Mouse (Mus musculus) ES-E14 (cell line): Measurements from ENCODE around the gene Mafb. TPM values are rescaled to one million over a fixed set of nuclear protein-coding genes. Genes with fewer than 3 reads are reported as not detected.

ENCODE experiments used
- DNase-seq: peaks from one replicate; pipeline ENCODE4 v3.0.0-alpha.2; 2013; ENCODE audit warnings: low read depth, low spot score
- H3K27ac ChIP-seq: 2 replicates; pipeline ENCODE4 v1.5.1; 2012; ENCODE audit warnings: low read depth, mild to moderate bottlenecking, low read length, moderate library complexity, mixed read lengths; ENCODE audit not compliant: poor library complexity, insufficient read depth, severe bottlenecking
- H3K36me3 ChIP-seq: 2 replicates; pipeline ENCODE4 v1.6.1; 2012; ENCODE audit warnings: mild to moderate bottlenecking, low read length, moderate library complexity, mixed read lengths; ENCODE audit not compliant: control insufficient read depth, poor library complexity, insufficient read depth, severe bottlenecking
- H3K4me1 ChIP-seq, 2 experiments: fragments of 150-350 bp in 1 of 2; sonication (generic) in 1 of 2; 2 replicates each; pipeline ENCODE4 v1.6.1; 2012; ENCODE audit warnings: low read length in 2 of 2, mild to moderate bottlenecking in 1 of 2, mixed read lengths in 1 of 2; ENCODE audit not compliant: control insufficient read depth in 2 of 2, insufficient read depth in 2 of 2, poor library complexity in 1 of 2
- H3K4me3 ChIP-seq, 2 experiments: fragments of 150-350 bp in 1 of 2; sonication (generic) in 1 of 2; 2 replicates each; pipeline ENCODE4 v1.5.1; 2012; ENCODE audit warnings: low read length in 2 of 2, low read depth in 1 of 2, mild to moderate bottlenecking in 1 of 2, mixed read lengths in 1 of 2; ENCODE audit not compliant: insufficient read depth in 1 of 2, poor library complexity in 1 of 2, severe bottlenecking in 1 of 2
- H3K9ac ChIP-seq: 2 replicates; pipeline ENCODE4 v1.6.1; 2012; ENCODE audit warnings: low read depth, mild to moderate bottlenecking, low read length, mixed read lengths; ENCODE audit not compliant: poor library complexity, insufficient read depth, severe bottlenecking
- H3K9me3 ChIP-seq: fragments of 150-350 bp; sonication (generic); 2 replicates; pipeline ENCODE4 v1.6.1; 2012; ENCODE audit warnings: low read depth, mild to moderate bottlenecking, low read length; ENCODE audit not compliant: control insufficient read depth, insufficient read depth
- CHD2 ChIP-seq: IDR thresholded peaks from 2 replicates; pipeline ENCODE4 v1.6.1; 2014; ENCODE audit warnings: mild to moderate bottlenecking, low read depth, low read length, inconsistent platforms
- HCFC1 ChIP-seq: IDR thresholded peaks from 2 replicates; pipeline ENCODE4 v1.6.1; 2012; ENCODE audit warnings: low read length, inconsistent platforms, borderline replicate concordance; ENCODE audit not compliant: insufficient read depth
- MAFK ChIP-seq: IDR thresholded peaks from 2 replicates; pipeline ENCODE4 v1.6.1; 2014; ENCODE audit warnings: mild to moderate bottlenecking, low read depth, low read length, inconsistent platforms; ENCODE audit not compliant: insufficient read depth
- ZC3H11A ChIP-seq: IDR thresholded peaks from 2 replicates; pipeline ENCODE4 v1.6.1; 2012; ENCODE audit warnings: low read depth, mild to moderate bottlenecking, inconsistent platforms, low read length, borderline replicate concordance
- ZNF384 ChIP-seq: IDR thresholded peaks from 2 replicates; pipeline ENCODE4 v1.6.1; 2012; ENCODE audit warnings: low read depth, low read length, inconsistent platforms
- in situ Hi-C, 2 experiments: fragments of 600-800 bp; cut with MboI; formaldehyde crosslinking; loops; one replicate each; pipeline ENCODE4 v1.15.1; 2025; ENCODE audit warnings: low sequenced_read_pairs in 2 of 2, inconsistent platforms in 1 of 2; ENCODE audit not compliant: unreplicated experiment in 2 of 2
- total RNA-seq: library from RNA; depleted of rRNA; stranded (reverse); fragments of 300-350 nt; gene quantifications from 2 replicates; pipeline ENCODE4 v1.2.3, GENCODE M21; 2012

Mafb gene
- total RNA-seq, 1 experiment: 0.45 TPM

DNA sequence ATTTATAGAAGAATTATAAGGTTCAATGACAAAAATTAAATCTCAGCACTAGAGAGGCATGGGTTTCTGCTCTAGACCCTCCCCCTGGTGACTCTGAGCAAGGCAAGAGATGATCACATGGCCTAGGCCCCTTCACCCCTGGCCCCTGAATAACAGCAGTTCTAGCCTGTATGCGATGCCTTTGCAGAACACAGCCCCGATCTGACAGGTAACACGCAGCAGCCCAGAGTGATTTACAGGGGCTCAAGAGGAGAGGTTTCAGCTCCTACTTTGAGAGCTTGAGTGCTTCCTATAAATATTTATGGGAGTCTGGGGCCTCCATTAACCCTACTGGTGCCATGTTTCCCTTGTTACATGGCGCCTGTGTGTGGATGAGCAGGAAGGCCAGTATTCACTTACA is 9.4 kb downstream of the Mafb start:
- H3K27ac ChIP-seq: no peak overlapping the region
- H3K36me3 ChIP-seq: no peaks in the 10 kb centered on the region
- H3K9ac ChIP-seq: no peak overlapping the region
- no peak for TF ChIP-seq CHD2
- no peaks in the 10 kb centered on the region for H3K9me3 ChIP-seq
- H3K4me1 ChIP-seq: peaks cover 0 to 12% of the 10 kb centered on the region in 2 experiments; a peak in 1 of 4 replicates
- no peak for DNase-seq
- in situ Hi-C loops: no loop called here
- H3K4me3 ChIP-seq: no peak overlapping the region

GRCm38 (mm10) chr2:160356132-160356531 is 10.7 kb downstream of the Mafb start:
- H3K4me1 ChIP-seq: peaks cover 0 to 19% of the 10 kb centered on the region in 2 experiments; a peak in 1 of 4 replicates
- H3K9ac ChIP-seq: no peak overlapping the region
- no peaks in the 10 kb centered on the region for H3K36me3 ChIP-seq
- DNase-seq: no peak
- H3K9me3 ChIP-seq: no peaks in the 10 kb centered on the region
- H3K27ac ChIP-seq: no peak overlapping the region
- no peak for TF ChIP-seq MAFK
- TF ChIP-seq ZNF384: no peak
- no peak for TF ChIP-seq CHD2
- no peak overlapping the region for H3K4me3 ChIP-seq
- in situ Hi-C loops: no loop called here

GRCm38 (mm10) chr2:160354319-160354718 is 12.5 kb downstream of the Mafb start:
- H3K27ac ChIP-seq: no peak overlapping the region
- in situ Hi-C loops: no loop called here
- peaks cover 0 to 28% of the 10 kb centered on the region in 2 experiments; a peak in 2 of 4 replicates for H3K4me1 ChIP-seq
- H3K36me3 ChIP-seq: no peaks in the 10 kb centered on the region
- TF ChIP-seq CHD2 (no peak), ZC3H11A (no peak), ZNF384 (no peak), HCFC1 (no peak), MAFK (no peak)
- no peak for DNase-seq
- no peak overlapping the region for H3K9ac ChIP-seq
- H3K4me3 ChIP-seq: no peak overlapping the region
- H3K9me3 ChIP-seq: no peaks in the 10 kb centered on the region

GRCm38 (mm10) chr2:160353581-160353980 is 13.3 kb downstream of the Mafb start:
- H3K4me1 ChIP-seq: peaks cover 0 to 30% of the 10 kb centered on the region in 2 experiments; a peak in 2 of 4 replicates
- no peaks in the 10 kb centered on the region for H3K36me3 ChIP-seq
- H3K4me3 ChIP-seq: no peak overlapping the region
- no peaks in the 10 kb centered on the region for H3K9me3 ChIP-seq
- peak overlapping the region; percentile 6; the same call in 1 of the 2 replicates for H3K27ac ChIP-seq
- TF ChIP-seq HCFC1 (no peak), MAFK (no peak), ZC3H11A (no peak), ZNF384 (no peak), CHD2 (no peak)
- no peak for DNase-seq
- no peak overlapping the region for H3K9ac ChIP-seq
- in situ Hi-C loops: no loop called here

DNA sequence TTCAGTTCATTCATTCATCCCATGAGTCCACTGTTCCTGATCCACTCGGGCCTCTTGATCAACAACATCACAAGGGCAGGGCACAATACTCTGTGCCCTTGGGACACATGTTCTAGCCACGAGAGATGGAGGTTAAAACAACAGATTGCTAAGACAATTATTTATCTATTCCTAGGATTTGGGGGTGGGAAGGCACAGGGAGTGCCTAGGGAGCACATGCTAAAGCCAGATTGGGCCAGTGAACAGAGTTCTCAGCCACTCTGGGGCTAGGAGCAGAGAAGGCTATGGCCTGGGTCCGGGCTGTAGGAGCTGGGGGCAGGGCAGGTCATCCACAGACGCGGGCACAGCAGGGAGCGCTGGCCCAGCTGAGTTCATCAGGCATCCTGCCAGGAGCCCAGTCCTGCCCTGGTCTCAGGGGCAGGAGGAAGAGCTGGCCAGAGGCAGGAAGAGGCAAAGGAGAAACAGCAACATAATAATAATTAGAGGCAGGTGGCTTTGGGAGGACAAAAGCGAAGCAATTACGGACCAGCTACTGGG is 15.8 kb downstream of the Mafb start:
- DNase-seq: no peak
- Histone ChIP-seq H3K4me1 (peaks cover 1 to 35% of the 10 kb centered on the region in 2 experiments; a peak in 2 of 4 replicates), H3K9ac (no peak overlapping the region), H3K9me3 (no peaks in the 10 kb centered on the region), H3K36me3 (no peaks in the 10 kb centered on the region), H3K27ac (no peak overlapping the region), H3K4me3 (no peak overlapping the region)
- TF ChIP-seq ZNF384: no peak
- no peak for TF ChIP-seq CHD2
- TF ChIP-seq ZC3H11A: no peak
- TF ChIP-seq MAFK: no peak
- no peak for TF ChIP-seq HCFC1
- in situ Hi-C loops: no loop called here
